Comparison of ENCODE assay signal across 21 mouse cellular contexts in genomic region chr15:82235661-82236060, GRCm38 (mm10). TPM values are rescaled to one million over a fixed set of nuclear protein-coding genes. Genes with fewer than 3 reads are reported as not detected.
DNase-seq lines count a peak whose midpoint lies in the region; ATAC-seq and TF ChIP-seq lines count a peak whose summit lies in the region.
"Had no signal": no experiment of that assay in that cellular context is flagged by ENCODE, and none has a peak within 500 bp of the region (broad histone marks: within the 10 kb centered on the region; RNA-seq: fewer than 3 reads in every experiment).

No protein-coding gene starts in this region.

- 53% methylated on average over 10 of the region's 10 CpGs for WGBS in heart, embryonic 10.5 days
- WGBS in spleen, adult 2 months: 49% methylated on average over 10 of the region's 10 CpGs
- 45% methylated on average over 10 of the region's 10 CpGs for WGBS in liver, embryonic 12.5 days (ENCODE audit: insufficient replicate concordance)
- WGBS in stomach, postnatal 0 days: 60% methylated on average over 10 of the region's 10 CpGs
- WGBS in intestine, embryonic 16.5 days: 73% methylated on average over 10 of the region's 10 CpGs

- H3K4me1 ChIP-seq in heart, embryonic 10.5 days: peaks cover 21% of the 10 kb centered on the region
- H3K4me1 ChIP-seq in spleen, adult 2 months (ENCODE audit: control insufficient read depth, insufficient read depth, insufficient read length): peaks cover 33% of the 10 kb centered on the region
- H3K4me1 ChIP-seq in liver, embryonic 12.5 days: peaks cover 26% of the 10 kb centered on the region
- H3K4me1 ChIP-seq in stomach, postnatal 0 days (replicated peaks; ENCODE audit: control insufficient read depth, insufficient read depth): no peaks in the 10 kb centered on the region
- no peaks in the 10 kb centered on the region for H3K4me1 ChIP-seq in intestine, embryonic 16.5 days (ENCODE audit: control insufficient read depth, insufficient read depth, low read length)
- H3K4me1 ChIP-seq: forebrain, embryonic 12.5 days; lung, embryonic 15.5 days; midbrain, embryonic 12.5 days had no signal

- no peak overlapping the region for H3K27ac ChIP-seq in heart, embryonic 10.5 days
- H3K27ac ChIP-seq in spleen, adult 2 months (ENCODE audit: insufficient read depth, low read length): peak overlapping the region; percentile 57
- H3K27ac ChIP-seq in liver, embryonic 12.5 days: peak overlapping the region; percentile 30; the same call in 1 of the 2 replicates
- no peak overlapping the region for H3K27ac ChIP-seq in stomach, postnatal 0 days (replicated peaks)
- no peak overlapping the region for H3K27ac ChIP-seq in intestine, embryonic 16.5 days (ENCODE audit: low read length)
- H3K27ac ChIP-seq: forebrain, embryonic 12.5 days; hindbrain, embryonic 15.5 days; left cerebral cortex, adult 2 months; lung, embryonic 15.5 days; midbrain, embryonic 12.5 days had no signal

- no peak for TF ChIP-seq CTCF in spleen, adult 2 months (IDR thresholded peaks at IDR 0.05; ENCODE audit: extremely low read depth, insufficient read depth, insufficient read length, insufficient replicate concordance)
- no peak for TF ChIP-seq CTCF in stomach, postnatal 0 days (IDR thresholded peaks at IDR 0.05; ENCODE audit: low read depth)

- peak; percentile 33; the same call in 1 of the 2 replicates for ATAC-seq in liver, embryonic 12.5 days
- ATAC-seq in stomach, postnatal 0 days (ENCODE audit: low FRiP score, low TSS enrichment): peak; percentile 34; the same call in 1 of the 2 replicates
- ATAC-seq in intestine, embryonic 16.5 days: no peak
- ATAC-seq: activated CD4-positive, CD25-positive, alpha-beta regulatory T cell, adult 4 months had no signal

- no peak for TF ChIP-seq EP300 in stomach, postnatal 0 days (optimal IDR thresholded peaks at IDR 0.05)

- H3K9ac ChIP-seq in liver, embryonic 12.5 days: no peak overlapping the region
- H3K9ac ChIP-seq in stomach, postnatal 0 days (ENCODE audit: low read length): no peak overlapping the region
- H3K9ac ChIP-seq in intestine, embryonic 16.5 days (ENCODE audit: low read depth, low read length): no peak overlapping the region
- H3K9ac ChIP-seq: forebrain, embryonic 12.5 days; hindbrain, embryonic 15.5 days; lung, embryonic 15.5 days; midbrain, embryonic 12.5 days had no signal

- no peak overlapping the region for H3K4me2 ChIP-seq in liver, embryonic 12.5 days
- H3K4me2 ChIP-seq in stomach, postnatal 0 days (replicated peaks; ENCODE audit: low read depth): no peak overlapping the region
- no peak overlapping the region for H3K4me2 ChIP-seq in intestine, embryonic 16.5 days (ENCODE audit: low read depth, low read length)
- H3K4me2 ChIP-seq: forebrain, embryonic 12.5 days; hindbrain, embryonic 15.5 days; lung, embryonic 15.5 days; midbrain, embryonic 12.5 days had no signal

- DNase-seq in heart, embryonic 10.5 days (ENCODE audit: low spot score): peak; percentile 83
- DNase-seq in heart, adult 9 months (ENCODE audit: low spot score in 2 of 2): no peak
- no peak for DNase-seq in spleen, adult 2 months (ENCODE audit: low read depth in 1 of 2, low spot score in 2 of 2)
- no peak for DNase-seq in spleen, postnatal 14 days (ENCODE audit: low spot score in 2 of 2)
- DNase-seq in stomach, postnatal 0 days (ENCODE audit: low spot score): peak; percentile 46
- DNase-seq in cerebellum, adult 9-11 months: no peak
- DNase-seq: cerebellum, adult 11 months; gastrocnemius, postnatal 36 days; kidney, adult 2 months; right cerebral cortex, postnatal 14 days; thymus, adult 2 months had no signal

- H3K4me3 ChIP-seq in heart, embryonic 10.5 days: no peak overlapping the region
- no peak overlapping the region for H3K4me3 ChIP-seq in spleen, adult 2 months (ENCODE audit: extremely low read depth, insufficient read depth, insufficient read length)
- no peak overlapping the region for H3K4me3 ChIP-seq in liver, embryonic 12.5 days
- H3K4me3 ChIP-seq in stomach, postnatal 0 days (ENCODE audit: low read depth, low read length): no peak overlapping the region
- H3K4me3 ChIP-seq in intestine, embryonic 16.5 days (ENCODE audit: low read length): no peak overlapping the region
- H3K4me3 ChIP-seq: forebrain, embryonic 12.5 days; hindbrain, embryonic 15.5 days; left cerebral cortex, adult 2 months; lung, embryonic 15.5 days; midbrain, embryonic 12.5 days had no signal

- H3K9me3 ChIP-seq in heart, embryonic 10.5 days: no peaks in the 10 kb centered on the region
- H3K9me3 ChIP-seq in liver, embryonic 12.5 days (replicated peaks): no peaks in the 10 kb centered on the region
- no peaks in the 10 kb centered on the region for H3K9me3 ChIP-seq in stomach, postnatal 0 days (ENCODE audit: control insufficient read depth, low read length)
- H3K9me3 ChIP-seq in intestine, embryonic 16.5 days (ENCODE audit: control insufficient read depth, low read length): no peaks in the 10 kb centered on the region
- H3K9me3 ChIP-seq: forebrain, embryonic 12.5 days; hindbrain, embryonic 15.5 days; lung, embryonic 15.5 days; midbrain, embryonic 12.5 days had no signal

- H3K36me3 ChIP-seq in heart, embryonic 10.5 days: peaks cover 29% of the 10 kb centered on the region; the same call in 1 of the 2 replicates
- H3K36me3 ChIP-seq in spleen, adult 2 months (ENCODE audit: control insufficient read depth, insufficient read depth, low read length): no peaks in the 10 kb centered on the region
- peaks cover 37% of the 10 kb centered on the region for H3K36me3 ChIP-seq in liver, embryonic 12.5 days
- H3K36me3 ChIP-seq in stomach, postnatal 0 days (ENCODE audit: control insufficient read depth, insufficient read depth, low read length): no peaks in the 10 kb centered on the region
- H3K36me3 ChIP-seq in intestine, embryonic 16.5 days (ENCODE audit: control insufficient read depth, insufficient read depth, low read length): 0 out of 2 replicates have a peak, but pooled peaks cover 2% of the 10 kb centered on the region
- H3K36me3 ChIP-seq: hindbrain, embryonic 15.5 days had no signal

- H3K27me3 ChIP-seq in heart, embryonic 10.5 days (ENCODE audit: insufficient read depth, poor library complexity, severe bottlenecking): peaks cover 17% of the 10 kb centered on the region
- H3K27me3 ChIP-seq in spleen, adult 2 months (ENCODE audit: control insufficient read depth, insufficient read depth, low read length): no peaks in the 10 kb centered on the region
- H3K27me3 ChIP-seq in liver, embryonic 12.5 days (replicated peaks): no peaks in the 10 kb centered on the region
- H3K27me3 ChIP-seq in stomach, postnatal 0 days (ENCODE audit: control insufficient read depth, insufficient read depth, low read length): no peaks in the 10 kb centered on the region
- H3K27me3 ChIP-seq in intestine, embryonic 16.5 days (replicated peaks; ENCODE audit: control insufficient read depth, insufficient read depth, low read length): no peaks in the 10 kb centered on the region
- H3K27me3 ChIP-seq: forebrain, embryonic 12.5 days; hindbrain, embryonic 15.5 days; lung, embryonic 15.5 days; midbrain, embryonic 12.5 days had no signal

- no peak for TF ChIP-seq POLR2A in spleen, adult 2 months (IDR thresholded peaks at IDR 0.05; ENCODE audit: low read depth, low read length)

RNA-seq across cellular contexts. Expression of gene Cenpm, which starts 8.9 kb away (rescaled TPM):
- 58.1 and 66.3 TPM in 2 replicates for polyA plus RNA-seq in heart, embryonic 10.5 days (2016; fragmentation: Nextera tagmentation; extraction: Ambion mirVana)
- polyA plus RNA-seq in spleen, adult 2 months (2012; rRNA removed): 10.2 and 16.8 TPM in 2 replicates
- 48.3 and 51.2 TPM in 2 replicates for polyA plus RNA-seq in liver, embryonic 12.5 days (2016; fragmentation: Nextera tagmentation; extraction: Ambion mirVana)
- polyA plus RNA-seq in stomach, postnatal 0 days (2015; fragmentation: Nextera tagmentation; extraction: Ambion mirVana): 24.0 and 27.0 TPM in 2 replicates
- 36.3 and 43.6 TPM in 2 replicates for polyA plus RNA-seq in intestine, embryonic 16.5 days (2015; fragmentation: Nextera tagmentation; extraction: Ambion mirVana)

RNA-seq across cellular contexts. Expression of gene Tnfrsf13c, which starts 11.5 kb away (rescaled TPM):
- polyA plus RNA-seq in heart, embryonic 10.5 days (2016; fragmentation: Nextera tagmentation; extraction: Ambion mirVana): 0.20 TPM in 1 of 2 replicates, not detected in the other
- polyA plus RNA-seq in spleen, adult 2 months (2012; rRNA removed): 120 and 179 TPM in 2 replicates
- 0.30 TPM in 2 replicates for polyA plus RNA-seq in liver, embryonic 12.5 days (2016; fragmentation: Nextera tagmentation; extraction: Ambion mirVana)
- not detected in 2 replicates for polyA plus RNA-seq in stomach, postnatal 0 days (2015; fragmentation: Nextera tagmentation; extraction: Ambion mirVana)
- 0.09 and 0.11 TPM in 2 replicates for polyA plus RNA-seq in intestine, embryonic 16.5 days (2015; fragmentation: Nextera tagmentation; extraction: Ambion mirVana)
- polyA plus RNA-seq: limb, embryonic 11.5 days; midbrain, embryonic 12.5 days had no signal

RNA-seq across cellular contexts. Expression of gene 1500009C09Rik, which starts 16.5 kb away (rescaled TPM):
- not detected in 2 replicates for polyA plus RNA-seq in heart, embryonic 10.5 days (2016; fragmentation: Nextera tagmentation; extraction: Ambion mirVana)
- 0.05 and 0.08 TPM in 2 replicates for polyA plus RNA-seq in spleen, adult 2 months (2012; rRNA removed)
- not detected in 2 replicates for polyA plus RNA-seq in liver, embryonic 12.5 days (2016; fragmentation: Nextera tagmentation; extraction: Ambion mirVana)
- polyA plus RNA-seq in stomach, postnatal 0 days (2015; fragmentation: Nextera tagmentation; extraction: Ambion mirVana): 0.23 and 0.24 TPM in 2 replicates
- not detected in 2 replicates for polyA plus RNA-seq in intestine, embryonic 16.5 days (2015; fragmentation: Nextera tagmentation; extraction: Ambion mirVana)
- polyA plus RNA-seq: activated CD4-positive, CD25-positive, alpha-beta regulatory T cell, adult 4 months; heart, embryonic 16.5 days; limb, embryonic 11.5 days; lung, embryonic 15.5 days had no signal

RNA-seq across cellular contexts. Expression of gene Shisa8, which starts 23.0 kb away (rescaled TPM):
- polyA plus RNA-seq in heart, embryonic 10.5 days (2016; fragmentation: Nextera tagmentation; extraction: Ambion mirVana): 0.11 and 0.13 TPM in 2 replicates
- 5.4 and 14.7 TPM in 2 replicates for polyA plus RNA-seq in spleen, adult 2 months (2012; rRNA removed)
- polyA plus RNA-seq in liver, embryonic 12.5 days (2016; fragmentation: Nextera tagmentation; extraction: Ambion mirVana): 0.31 and 0.37 TPM in 2 replicates
- 0.06 and 0.23 TPM in 2 replicates for polyA plus RNA-seq in stomach, postnatal 0 days (2015; fragmentation: Nextera tagmentation; extraction: Ambion mirVana)
- polyA plus RNA-seq in intestine, embryonic 16.5 days (2015; fragmentation: Nextera tagmentation; extraction: Ambion mirVana): 0.06 and 0.09 TPM in 2 replicates
- polyA plus RNA-seq: activated CD4-positive, CD25-positive, alpha-beta regulatory T cell, adult 4 months had no signal

RNA-seq across cellular contexts. Expression of gene Sept3, which starts 39.0 kb away (rescaled TPM):
- polyA plus RNA-seq in heart, embryonic 10.5 days (2016; fragmentation: Nextera tagmentation; extraction: Ambion mirVana): 3.7 and 14.0 TPM in 2 replicates
- polyA plus RNA-seq in spleen, adult 2 months (2012; rRNA removed): 1.6 and 1.8 TPM in 2 replicates
- polyA plus RNA-seq in liver, embryonic 12.5 days (2016; fragmentation: Nextera tagmentation; extraction: Ambion mirVana): 0.81 and 1.4 TPM in 2 replicates
- 2.1 and 2.9 TPM in 2 replicates for polyA plus RNA-seq in stomach, postnatal 0 days (2015; fragmentation: Nextera tagmentation; extraction: Ambion mirVana)
- 4.2 and 4.4 TPM in 2 replicates for polyA plus RNA-seq in intestine, embryonic 16.5 days (2015; fragmentation: Nextera tagmentation; extraction: Ambion mirVana)
- polyA plus RNA-seq: activated CD4-positive, CD25-positive, alpha-beta regulatory T cell, adult 4 months had no signal

Comparison
In these comparisons a context has a peak if more than half of its experiments do, and no peak if none do; other contexts are left out.
1. DNase-seq: peak in heart, embryonic 10.5 days (single experiment) and stomach, postnatal 0 days (single experiment); none in heart, adult 9 months (0 of 2), spleen, adult 2 months (0 of 2), spleen, postnatal 14 days (0 of 2) and cerebellum, adult 9-11 months (single experiment).
2. H3K27ac ChIP-seq: peak in spleen, adult 2 months (single experiment) and liver, embryonic 12.5 days (single experiment); none in heart, embryonic 10.5 days (single experiment), stomach, postnatal 0 days (single experiment) and intestine, embryonic 16.5 days (single experiment).
3. RNA of gene Tnfrsf13c, which starts 11.5 kb away (polyA plus RNA-seq): 120 to 179 TPM in spleen, adult 2 months; 0.30 TPM in liver, embryonic 12.5 days, 0.20 TPM in heart, embryonic 10.5 days, 0.09 to 0.11 TPM in intestine, embryonic 16.5 days and not detected in stomach, postnatal 0 days; every median in the first group is over 10 times any median in the second.